Mouse (Mus musculus) liver, embryonic 16.5 days (tissue): Measurements from ENCODE around the gene Ass1. TPM values are rescaled to one million over a fixed set of nuclear protein-coding genes. Genes with fewer than 3 reads are reported as not detected.

Experiments used
- ATAC-seq: fragments of 200-750 bp; cut with Nextera tagmentation; 2 replicates; pipeline ENCODE4 v1.8.0; 2017; ENCODE audit warnings: low read depth, mild to moderate bottlenecking, moderate number of reproducible peaks, moderate library complexity
- H3K27ac ChIP-seq: fragments of 300-500 bp; sonication (generic); 2 replicates; pipeline ENCODE4 v1.5.1; 2014; ENCODE audit warnings: mild to moderate bottlenecking, low read length
- H3K27me3 ChIP-seq: fragments of 300-500 bp; sonication (generic); 2 replicates; pipeline ENCODE4 v1.6.1; 2014; ENCODE audit warnings: low read depth, low read length, mixed read lengths; ENCODE audit not compliant: control insufficient read depth, insufficient read depth
- H3K36me3 ChIP-seq: fragments of 300-500 bp; sonication (generic); 2 replicates; pipeline ENCODE4 v1.6.1; 2014; ENCODE audit warnings: mild to moderate bottlenecking; ENCODE audit not compliant: control insufficient read depth, insufficient read depth
- H3K4me1 ChIP-seq: fragments of 300-500 bp; sonication (generic); 2 replicates; pipeline ENCODE4 v1.6.1; 2014; ENCODE audit warnings: low read depth, low read length, mixed read lengths; ENCODE audit not compliant: control insufficient read depth
- H3K4me2 ChIP-seq: fragments of 300-500 bp; sonication (generic); 2 replicates; pipeline ENCODE4 v1.6.1; 2014; ENCODE audit warnings: low read depth, low read length, mixed read lengths
- H3K4me3 ChIP-seq: fragments of 300-500 bp; sonication (generic); 2 replicates; pipeline ENCODE4 v1.5.1; 2014; ENCODE audit warnings: low read depth, mild to moderate bottlenecking, low read length
- H3K9ac ChIP-seq: fragments of 300-500 bp; sonication (generic); 2 replicates; pipeline ENCODE4 v1.6.1; 2014; ENCODE audit warnings: low read depth, low read length
- H3K9me3 ChIP-seq: fragments of 300-500 bp; sonication (generic); replicated peaks from 2 replicates; pipeline ENCODE4 v1.6.1; 2016; ENCODE audit warnings: low read length; ENCODE audit not compliant: control insufficient read depth
- WGBS: fragments of 180-500 bp; shearing (Covaris S2); extraction: QIAGEN DNeasy Blood & Tissue Kit; methylation state at CpG from one replicate; pipeline ENCODE4 v1.1.7; 2014; ENCODE audit not compliant: insufficient replicate concordance; 5-methylcytosine and 5-hydroxymethylcytosine counted together
- polyA plus RNA-seq: library from polyadenylated mRNA; unstranded; fragments of >200 nt; fragmentation: Nextera tagmentation; extraction: Ambion mirVana; gene quantifications from 2 replicates; pipeline ENCODE4 v1.2.1, GENCODE M21; 2015

The Ass1 gene
- polyA plus RNA-seq, 1 experiment from 2014 or later, result 480 TPM

GRCm38 (mm10) chr2:31554619-31555018 lies 84.6 kb downstream of the Ass1 start:
- no peaks in the 10 kb centered on the region for H3K9me3 ChIP-seq
- ATAC-seq, result no peak
- WGBS, result 57% methylated on average over 5 of the region's 5 CpGs

More at GRCm38 (mm10) chr2:31554619-31555018, 84.6 kb downstream of the Ass1 start:
- Histone ChIP-seq H3K9ac (no peak overlapping the region), H3K4me1 (no peaks in the 10 kb centered on the region), H3K27ac (no peak overlapping the region), H3K36me3 (no peaks in the 10 kb centered on the region), H3K4me3 (no peak overlapping the region), H3K27me3 (no peaks in the 10 kb centered on the region), H3K4me2 (no peak overlapping the region)

Other genes starting within 250 kb of the Ass1 start
- gene Ncs1, start 224.4 kb upstream of the Ass1 start, polyA plus RNA-seq, result 0.78 and 1.1 TPM in 2 replicates
- 0.96 and 1.2 TPM in 2 replicates for gene Hmcn2, start 155.8 kb upstream of the Ass1 start, polyA plus RNA-seq
- gene Fubp3, start 102.4 kb downstream of the Ass1 start, polyA plus RNA-seq, result 15.1 and 19.5 TPM in 2 replicates
- not detected in 2 replicates for gene Prdm12, start 169.8 kb downstream of the Ass1 start, polyA plus RNA-seq
- 24.9 and 25.6 TPM in 2 replicates for gene Exosc2, start 200.5 kb downstream of the Ass1 start, polyA plus RNA-seq
- gene Abl1, start 218.2 kb downstream of the Ass1 start, polyA plus RNA-seq, result 5.8 and 6.7 TPM in 2 replicates